Mouse (Mus musculus) R1 (cell line): ENCODE measurements around the gene Tktl1.
"Not testable (repeated sequence)": the region's sequence is repeated elsewhere in the genome, so short reads cannot be mapped to it uniquely, and the experiment has no call there.

ENCODE experiments used
- DNase-seq: peaks from one replicate; pipeline ENCODE4 v3.0.0-alpha.2; 2018; ENCODE audit warnings: low read depth, low spot score

Gene Tktl1

GRCm38 (mm10) chrX:74176959-74177358, at the start of gene Tktl1:
Tktl1 (plus strand) TSS chrX:74177259.
- peak; percentile 44 for DNase-seq

- DNase-seq, result not testable (repeated sequence)
Observed at GRCm38 (mm10) chrX:74135263-74135662, 41.8 kb upstream of the Tktl1 start, which contains the start of gene Mecp2. Mecp2 (minus strand) TSS chrX:74135363.

- no peak for DNase-seq
Observed at GRCm38 (mm10) chrX:74167738-74168137, 9.3 kb upstream of the Tktl1 start, which contains the start of gene Tex28. Tex28 (minus strand) TSS chrX:74167838.

GRCm38 (mm10) chrX:74203556-74203955, 26.5 kb downstream of the Tktl1 start:
- no peak for DNase-seq

GRCm38 (mm10) chrX:74218496-74218895, 41.4 kb downstream of the Tktl1 start:
- no peak for DNase-seq

- peak; percentile 52 for DNase-seq
Observed at GRCm38 (mm10) chrX:74219449-74219848, 42.4 kb downstream of the Tktl1 start.

- not testable (repeated sequence) for DNase-seq
Observed at GRCm38 (mm10) chrX:74220099-74220498, 43.0 kb downstream of the Tktl1 start.

- no peak for DNase-seq
Observed at GRCm38 (mm10) chrX:74230038-74230437, 53.0 kb downstream of the Tktl1 start.

GRCm38 (mm10) chrX:74233196-74233595, 56.1 kb downstream of the Tktl1 start:
- no peak for DNase-seq

GRCm38 (mm10) chrX:74240332-74240731, 63.3 kb downstream of the Tktl1 start:
- no peak for DNase-seq

GRCm38 (mm10) chrX:74243396-74243795, 66.3 kb downstream of the Tktl1 start:
- no peak for DNase-seq

GRCm38 (mm10) chrX:74243807-74244206, 66.7 kb downstream of the Tktl1 start:
- DNase-seq, result peak; percentile 45

GRCm38 (mm10) chrX:74244614-74245083, 67.6 kb downstream of the Tktl1 start:
- DNase-seq, result peak; percentile 90

GRCm38 (mm10) chrX:74245107-74245506, 68.0 kb downstream of the Tktl1 start:
- peak; percentile 14 for DNase-seq

GRCm38 (mm10) chrX:74245687-74246086, 68.6 kb downstream of the Tktl1 start:
- peak; percentile 83 for DNase-seq

GRCm38 (mm10) chrX:74246213-74246681, 69.2 kb downstream of the Tktl1 start:
- DNase-seq, result peak; percentile 95

- DNase-seq, result peak; percentile 73
Observed at GRCm38 (mm10) chrX:74246693-74247092, 69.6 kb downstream of the Tktl1 start.

GRCm38 (mm10) chrX:74248651-74249050, 71.6 kb downstream of the Tktl1 start:
- peak; percentile 84 for DNase-seq

GRCm38 (mm10) chrX:74249615-74250014, 72.6 kb downstream of the Tktl1 start, which contains the start of gene Flna:
Flna (minus strand) TSS chrX:74249820.
- peak; percentile 59 for DNase-seq

- DNase-seq, result peak; percentile 98
Observed at GRCm38 (mm10) chrX:74254153-74254887, 77.3 kb downstream of the Tktl1 start, which contains the start of gene Emd. Emd (plus strand) TSS chrX:74254687.

- peak; percentile 28 for DNase-seq
Observed at GRCm38 (mm10) chrX:74254888-74255565, 78.0 kb downstream of the Tktl1 start.

GRCm38 (mm10) chrX:74257746-74258145, 80.7 kb downstream of the Tktl1 start:
- no peak for DNase-seq
